Mouse (Mus musculus): ENCODE data around the gene Gde1. TPM values are rescaled to one million over a fixed set of nuclear protein-coding genes. Genes with fewer than 3 reads are reported as not detected.

The Gde1 gene
- 105 and 114 TPM in 2 replicates for polyA plus RNA-seq (2015; fragmentation: Nextera tagmentation; extraction: Ambion mirVana)

DNA sequence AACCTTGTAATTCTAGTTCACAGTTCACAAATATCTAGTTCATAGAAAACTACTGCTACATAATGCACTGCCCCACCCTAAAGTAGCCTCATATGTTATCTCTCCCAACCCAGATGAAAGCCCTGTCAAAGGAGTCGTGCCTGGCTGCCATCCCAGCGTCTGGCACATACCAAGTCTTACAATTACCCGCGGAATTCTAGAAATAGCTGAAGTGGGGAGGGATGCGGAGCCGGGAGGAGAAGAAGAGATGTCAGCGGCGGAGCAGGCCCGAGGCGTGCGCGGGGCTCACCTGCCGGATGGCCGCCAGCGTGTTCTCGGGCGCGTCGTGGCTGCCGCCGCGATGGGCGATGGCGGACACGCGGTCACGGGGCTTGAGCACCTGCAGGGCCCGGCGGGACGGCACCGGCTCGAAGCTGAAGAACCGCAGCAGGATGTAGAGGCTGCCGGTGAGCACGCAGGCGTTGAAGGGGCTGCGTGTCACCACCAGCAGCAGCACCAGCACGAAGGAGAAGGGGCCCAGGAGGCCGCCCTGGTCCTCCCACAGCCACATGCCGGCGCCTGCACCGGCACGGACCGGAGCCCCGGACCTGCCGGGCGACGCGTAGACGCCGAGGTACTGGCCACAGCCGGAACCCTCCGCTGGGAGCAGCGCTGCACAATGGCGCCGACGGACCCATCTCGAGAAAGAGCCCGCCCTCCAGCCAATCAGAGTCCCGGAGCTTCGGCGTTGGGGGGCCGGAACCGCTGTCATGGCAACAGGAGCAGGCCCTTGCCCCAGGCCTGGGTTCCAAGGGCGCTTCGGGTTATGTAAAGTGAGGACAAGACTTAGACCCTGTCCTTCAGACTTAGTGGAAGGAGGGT is at the start of gene Gde1:
TSS of gene Gde1 (minus strand) at position 678 of the 861 bp plus-strand sequence.
- H3K4me2 ChIP-seq = peak within 1 kb of the TSS; percentile 76
- ATAC-seq (ENCODE audit: insufficient read depth, low FRiP score, low read depth) = peak; percentile 86
- under 1% methylated on average over 66 of the region's 66 CpGs for WGBS
- peaks cover 16% of the 10 kb centered on the region; the same call in 1 of the 2 replicates for H3K4me1 ChIP-seq
- H3K4me3 ChIP-seq (replicated peaks) = peak within 1 kb of the TSS; percentile 82
- no peaks in the 10 kb centered on the region for H3K9me3 ChIP-seq
- H3K9ac ChIP-seq = peak within 1 kb of the TSS; percentile 84
- H3K36me3 ChIP-seq = no peaks in the 10 kb centered on the region
- no peaks in the 10 kb centered on the region for H3K27me3 ChIP-seq (replicated peaks)
- H3K27ac ChIP-seq = peak within 1 kb of the TSS; percentile 86

GRCm38 (mm10) chr7:118751625-118752024 is 46.0 kb upstream of the Gde1 start:
- Histone ChIP-seq H3K4me1 (no peaks in the 10 kb centered on the region), H3K36me3 (peaks cover 51% of the 10 kb centered on the region), H3K27ac (no peak overlapping the region), H3K4me3 (replicated peaks) (no peak overlapping the region), H3K27me3 (replicated peaks) (no peaks in the 10 kb centered on the region), H3K9me3 (no peaks in the 10 kb centered on the region), H3K4me2 (no peak overlapping the region), H3K9ac (no peak overlapping the region)
- WGBS = 85% methylated on average over 7 of the region's 7 CpGs
- ATAC-seq (ENCODE audit: insufficient read depth, low FRiP score, low read depth) = no peak

DNA sequence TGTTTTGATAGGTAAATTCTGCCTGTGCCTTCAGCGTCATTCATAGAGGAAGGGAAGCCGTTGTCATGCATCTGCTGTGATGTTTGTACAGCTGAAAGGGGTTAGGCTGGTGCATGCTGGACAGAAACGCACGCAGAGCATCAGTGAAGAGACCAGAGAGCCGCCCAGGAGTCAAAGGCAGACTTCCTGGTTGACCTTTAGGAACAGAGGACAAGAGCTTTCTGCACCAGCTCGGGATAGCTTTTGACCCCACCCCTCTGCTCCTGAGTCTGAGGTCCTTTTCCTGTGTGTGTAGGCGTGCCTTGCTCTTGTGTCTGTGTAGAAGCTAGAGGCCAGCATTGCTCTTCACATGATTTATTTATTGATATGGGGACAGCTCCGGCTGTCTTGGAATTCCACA is 44.1 kb upstream of the Gde1 start:
- 77% methylated on average over 8 of the region's 8 CpGs for WGBS
- no peak overlapping the region for H3K4me3 ChIP-seq (replicated peaks)
- H3K4me2 ChIP-seq = no peak overlapping the region
- H3K9ac ChIP-seq = no peak overlapping the region
- ATAC-seq (ENCODE audit: insufficient read depth, low FRiP score, low read depth) = no peak
- peaks cover 57% of the 10 kb centered on the region for H3K36me3 ChIP-seq
- H3K27ac ChIP-seq = no peak overlapping the region
- no peaks in the 10 kb centered on the region for H3K4me1 ChIP-seq
- no peaks in the 10 kb centered on the region for H3K27me3 ChIP-seq (replicated peaks)
- no peaks in the 10 kb centered on the region for H3K9me3 ChIP-seq

DNA sequence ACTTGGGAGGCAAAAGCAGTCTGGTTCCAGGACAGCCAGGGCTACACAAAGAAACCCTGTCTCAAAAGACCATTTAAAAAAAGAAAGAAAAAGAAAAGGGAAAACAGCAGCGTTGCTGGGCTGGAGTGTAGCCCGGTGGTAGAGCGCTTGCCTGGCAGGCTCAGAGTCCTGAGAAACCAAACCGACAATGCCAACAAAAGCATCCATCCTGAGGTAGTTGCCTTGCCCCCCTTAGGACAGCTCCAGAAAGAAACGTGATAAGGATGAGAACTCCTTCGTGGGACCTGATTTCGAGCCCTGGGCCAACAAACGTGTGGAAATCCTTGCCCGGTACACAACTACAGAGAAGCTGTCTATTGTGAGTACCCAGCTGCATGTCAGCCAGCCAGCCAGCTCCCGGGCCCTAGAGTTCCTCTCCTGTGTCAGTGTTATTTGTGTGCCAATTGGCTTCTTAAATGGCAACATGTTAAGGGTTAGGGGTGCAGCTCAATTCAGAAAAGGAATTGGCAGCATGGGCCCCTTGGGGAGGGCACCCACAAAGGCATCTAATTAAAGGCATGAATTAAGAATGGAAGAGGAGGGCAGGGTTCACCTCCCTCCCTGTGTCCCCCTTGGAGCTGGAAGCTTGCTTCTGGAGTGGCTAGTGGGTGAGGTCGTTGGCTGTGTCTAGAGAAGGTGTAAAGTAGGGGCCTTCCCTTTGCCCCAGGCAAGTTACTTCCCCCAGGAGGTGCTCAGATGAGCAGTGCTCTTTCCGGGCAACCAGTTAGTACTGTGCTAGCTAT is 42.5 kb upstream of the Gde1 start:
- no peak overlapping the region for H3K4me2 ChIP-seq
- no peak overlapping the region for H3K4me3 ChIP-seq (replicated peaks)
- H3K36me3 ChIP-seq = peaks cover 51% of the 10 kb centered on the region
- ATAC-seq (ENCODE audit: insufficient read depth, low FRiP score, low read depth) = no peak
- H3K27ac ChIP-seq = no peak overlapping the region
- no peak overlapping the region for H3K9ac ChIP-seq
- H3K9me3 ChIP-seq = no peaks in the 10 kb centered on the region
- WGBS = 94% methylated on average over 12 of the region's 12 CpGs
- H3K4me1 ChIP-seq = no peaks in the 10 kb centered on the region
- no peaks in the 10 kb centered on the region for H3K27me3 ChIP-seq (replicated peaks)

GRCm38 (mm10) chr7:118744766-118745165 is 39.2 kb upstream of the Gde1 start:
- H3K4me1 ChIP-seq = peaks cover 9% of the 10 kb centered on the region; the same call in 1 of the 2 replicates
- no peaks in the 10 kb centered on the region for H3K9me3 ChIP-seq
- H3K9ac ChIP-seq = no peak overlapping the region
- H3K27ac ChIP-seq = no peak overlapping the region
- H3K4me2 ChIP-seq = no peak overlapping the region
- no peaks in the 10 kb centered on the region for H3K27me3 ChIP-seq (replicated peaks)
- peaks cover 39% of the 10 kb centered on the region for H3K36me3 ChIP-seq
- no peak overlapping the region for H3K4me3 ChIP-seq (replicated peaks)
- WGBS = 91% methylated on average over 5 of the region's 5 CpGs
- no peak for ATAC-seq (ENCODE audit: insufficient read depth, low FRiP score, low read depth)

GRCm38 (mm10) chr7:118742278-118742677 is 36.7 kb upstream of the Gde1 start:
- 84% methylated on average over 6 of the region's 6 CpGs for WGBS
- H3K9me3 ChIP-seq = no peaks in the 10 kb centered on the region
- peaks cover 9% of the 10 kb centered on the region; the same call in 1 of the 2 replicates for H3K4me1 ChIP-seq
- no peak overlapping the region for H3K4me2 ChIP-seq
- no peak overlapping the region for H3K4me3 ChIP-seq (replicated peaks)
- H3K9ac ChIP-seq = no peak overlapping the region
- H3K27ac ChIP-seq = no peak overlapping the region
- no peaks in the 10 kb centered on the region for H3K27me3 ChIP-seq (replicated peaks)
- peaks cover 20% of the 10 kb centered on the region; the same call in 1 of the 2 replicates for H3K36me3 ChIP-seq
- ATAC-seq (ENCODE audit: insufficient read depth, low FRiP score, low read depth) = no peak

DNA sequence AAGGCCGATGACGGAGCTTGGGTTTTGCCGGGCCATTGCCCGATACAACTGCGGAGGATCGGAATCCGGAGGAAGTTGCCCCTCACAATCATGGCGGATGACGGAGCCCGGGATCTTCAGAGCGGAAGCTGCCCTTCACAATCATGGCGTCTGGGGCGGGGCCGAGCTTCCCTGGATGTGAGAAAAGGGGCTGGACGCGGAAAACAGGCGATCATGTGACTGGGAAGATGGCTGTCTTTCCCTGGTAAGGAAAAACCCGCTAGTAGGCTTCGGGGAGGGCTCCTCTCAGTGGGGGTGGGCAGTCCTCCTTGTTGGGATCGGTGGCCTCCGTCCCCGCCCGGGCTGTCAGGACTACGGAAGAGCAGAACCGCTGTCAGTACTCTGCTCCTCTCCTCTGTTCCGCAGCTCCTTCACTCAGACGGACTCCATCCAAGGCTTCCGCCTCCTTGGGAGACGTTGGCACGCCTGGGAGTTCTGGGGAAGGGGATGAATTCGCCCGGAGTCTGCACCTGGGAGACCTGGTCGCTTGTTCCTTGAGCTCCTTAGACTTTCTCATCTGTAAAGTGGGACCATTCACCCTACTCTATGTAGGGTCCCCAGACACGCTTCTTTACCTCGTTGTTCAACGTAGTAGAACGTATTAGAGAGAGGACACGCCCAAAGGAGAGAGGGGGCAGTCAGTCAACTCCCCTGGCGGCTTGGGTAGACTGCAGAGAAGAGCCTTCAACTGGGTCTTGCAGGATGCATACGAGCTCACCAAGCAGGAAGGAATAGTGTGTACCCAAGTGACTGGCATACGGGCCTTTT is 35.2 kb upstream of the Gde1 start:
- Histone ChIP-seq H3K27me3 (replicated peaks) (no peaks in the 10 kb centered on the region), H3K4me3 (replicated peaks) (peak overlapping the region; percentile 66), H3K4me2 (peak overlapping the region; percentile 64), H3K4me1 (peaks cover 9% of the 10 kb centered on the region; the same call in 1 of the 2 replicates), H3K27ac (peak overlapping the region; percentile 65; the same call in 1 of the 2 replicates), H3K9me3 (no peaks in the 10 kb centered on the region), H3K36me3 (0 out of 2 replicates have a peak, but pooled peaks cover 11% of the 10 kb centered on the region), H3K9ac (peak overlapping the region; percentile 38; the same call in 1 of the 2 replicates)
- peak; percentile 95 for ATAC-seq (ENCODE audit: insufficient read depth, low FRiP score, low read depth)
- 2% methylated on average over 41 of the region's 41 CpGs for WGBS

DNA sequence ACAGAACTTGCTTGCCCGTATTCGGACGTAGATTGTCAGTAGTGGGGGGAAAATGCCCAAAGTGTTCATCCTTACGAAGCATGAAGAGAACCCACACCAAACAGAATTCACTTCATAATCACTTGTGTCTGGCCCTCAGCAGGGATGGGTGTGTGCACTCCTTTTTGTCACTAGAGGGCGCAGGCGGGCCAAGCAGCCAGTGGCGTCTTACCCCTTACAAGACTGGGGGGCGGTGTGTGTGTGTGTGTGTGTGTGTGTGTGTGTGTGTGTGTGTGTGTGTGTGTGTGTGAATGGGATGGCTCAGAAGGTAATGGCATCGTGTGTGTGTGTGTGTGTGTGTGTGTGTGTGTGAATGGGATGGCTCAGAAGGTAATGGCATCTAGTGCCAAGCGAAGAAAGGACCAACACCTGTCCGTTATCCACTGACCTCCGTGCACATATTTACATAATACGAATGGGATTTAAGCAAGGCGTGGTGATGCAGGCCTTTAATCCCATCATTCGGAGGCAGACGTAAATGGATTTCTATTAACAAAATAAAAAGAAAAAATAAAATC is 34.5 kb upstream of the Gde1 start, which contains the start of gene Vps35l:
TSS of gene Vps35l (plus strand) at position 252 of the 557 bp plus-strand sequence.
- WGBS = 4% methylated on average over 15 of the region's 16 CpGs
- Histone ChIP-seq H3K27me3 (replicated peaks) (no peaks in the 10 kb centered on the region), H3K4me3 (replicated peaks) (peak within 1 kb of the TSS; percentile 66), H3K4me1 (peaks cover 9% of the 10 kb centered on the region; the same call in 1 of the 2 replicates), H3K27ac (peak within 1 kb of the TSS; percentile 65; the same call in 1 of the 2 replicates), H3K4me2 (peak within 1 kb of the TSS; percentile 64), H3K36me3 (0 out of 2 replicates have a peak, but pooled peaks cover 4% of the 10 kb centered on the region), H3K9me3 (no peaks in the 10 kb centered on the region), H3K9ac (peak within 1 kb of the TSS; percentile 38; the same call in 1 of the 2 replicates)
- ATAC-seq (ENCODE audit: insufficient read depth, low FRiP score, low read depth) = peak; percentile 82

DNA sequence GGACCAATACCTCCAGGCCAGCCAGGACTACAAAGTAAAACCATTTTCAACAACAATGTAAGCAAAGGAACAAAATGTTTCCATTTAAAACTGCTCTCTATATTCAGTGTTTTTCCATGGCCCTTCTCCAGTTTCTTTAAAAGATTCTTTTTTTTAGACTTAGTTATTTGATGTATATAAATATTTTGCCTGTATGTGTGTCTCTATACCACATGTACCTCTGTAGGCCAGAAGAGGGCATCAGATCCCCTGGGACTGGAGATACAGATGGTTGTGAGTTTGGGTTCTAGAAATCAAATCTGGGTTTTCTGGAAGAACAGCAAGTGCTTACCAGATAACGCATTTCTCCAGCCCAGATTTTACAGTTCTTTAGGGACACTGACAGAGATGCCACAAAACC is 33.2 kb upstream of the Gde1 start:
- Histone ChIP-seq H3K27me3 (replicated peaks) (no peaks in the 10 kb centered on the region), H3K36me3 (0 out of 2 replicates have a peak, but pooled peaks cover 4% of the 10 kb centered on the region), H3K27ac (no peak overlapping the region), H3K4me2 (no peak overlapping the region), H3K4me1 (peaks cover 9% of the 10 kb centered on the region; the same call in 1 of the 2 replicates), H3K9ac (no peak overlapping the region), H3K4me3 (replicated peaks) (no peak overlapping the region), H3K9me3 (no peaks in the 10 kb centered on the region)
- no peak for ATAC-seq (ENCODE audit: insufficient read depth, low FRiP score, low read depth)
- WGBS = 58% methylated on average over 1 of the region's 1 CpGs

DNA sequence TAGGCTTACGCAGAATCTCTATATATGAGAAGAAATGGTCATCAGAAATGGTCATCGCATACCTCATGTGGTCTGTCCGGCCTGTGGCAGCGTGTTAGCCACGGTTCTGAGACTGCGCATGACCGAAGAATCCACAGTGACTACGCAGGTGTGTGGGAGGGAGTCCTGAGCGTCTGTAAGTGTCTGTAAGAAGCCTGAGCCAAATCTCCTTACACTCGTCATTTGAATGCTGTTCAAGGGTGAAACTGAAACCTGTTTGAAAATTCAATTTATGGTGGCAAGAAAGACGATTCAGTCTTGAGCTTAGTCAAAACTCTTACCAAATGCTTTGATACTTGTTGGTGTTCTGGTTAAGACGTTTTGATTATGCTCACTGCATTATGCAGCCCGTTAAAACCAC is 27.6 kb upstream of the Gde1 start:
- WGBS = 92% methylated on average over 13 of the region's 13 CpGs
- no peak overlapping the region for H3K4me2 ChIP-seq

DNA sequence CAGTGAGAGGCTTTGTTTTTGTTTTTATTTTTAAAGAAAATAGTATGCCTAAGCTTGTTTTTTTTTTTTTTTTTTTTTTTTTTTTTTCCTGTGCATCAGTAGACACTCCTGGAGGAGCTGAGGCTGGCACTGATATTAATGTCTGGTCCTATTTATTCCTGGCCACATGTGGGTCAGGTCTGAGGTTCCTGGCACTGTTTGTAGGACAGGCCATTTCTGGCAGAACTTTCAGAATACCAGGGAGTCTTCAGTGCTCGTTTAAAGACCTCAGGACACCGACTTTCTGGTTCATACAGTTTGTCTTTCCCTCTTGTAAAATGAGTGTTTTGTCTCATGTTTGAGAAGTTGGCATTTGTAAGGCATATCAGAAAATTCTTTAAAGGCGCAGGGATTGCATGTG is 26.2 kb upstream of the Gde1 start:
- Histone ChIP-seq H3K4me3 (replicated peaks) (no peak overlapping the region), H3K4me2 (no peak overlapping the region), H3K9ac (no peak overlapping the region), H3K9me3 (no peaks in the 10 kb centered on the region), H3K36me3 (peaks cover 12% of the 10 kb centered on the region), H3K27ac (no peak overlapping the region), H3K4me1 (no peaks in the 10 kb centered on the region), H3K27me3 (replicated peaks) (no peaks in the 10 kb centered on the region)
- ATAC-seq (ENCODE audit: insufficient read depth, low FRiP score, low read depth) = no peak
- WGBS = 90% methylated on average over 3 of the region's 3 CpGs

More for the DNA sequence above, 27.6 kb upstream of the Gde1 start:
- Histone ChIP-seq H3K9ac (no peak overlapping the region), H3K9me3 (no peaks in the 10 kb centered on the region), H3K27ac (no peak overlapping the region), H3K4me3 (replicated peaks) (no peak overlapping the region), H3K4me1 (no peaks in the 10 kb centered on the region), H3K36me3 (peaks cover 11% of the 10 kb centered on the region), H3K27me3 (replicated peaks) (no peaks in the 10 kb centered on the region)
- ATAC-seq (ENCODE audit: insufficient read depth, low FRiP score, low read depth) = no peak
